Mouse (Mus musculus): Measurements from ENCODE around the gene Pex11a. TPM values are rescaled to one million over a fixed set of nuclear protein-coding genes. Genes with fewer than 3 reads are reported as not detected.

Gene Pex11a
- polyA plus RNA-seq, 1 experiment, result 41.0 TPM

DNA sequence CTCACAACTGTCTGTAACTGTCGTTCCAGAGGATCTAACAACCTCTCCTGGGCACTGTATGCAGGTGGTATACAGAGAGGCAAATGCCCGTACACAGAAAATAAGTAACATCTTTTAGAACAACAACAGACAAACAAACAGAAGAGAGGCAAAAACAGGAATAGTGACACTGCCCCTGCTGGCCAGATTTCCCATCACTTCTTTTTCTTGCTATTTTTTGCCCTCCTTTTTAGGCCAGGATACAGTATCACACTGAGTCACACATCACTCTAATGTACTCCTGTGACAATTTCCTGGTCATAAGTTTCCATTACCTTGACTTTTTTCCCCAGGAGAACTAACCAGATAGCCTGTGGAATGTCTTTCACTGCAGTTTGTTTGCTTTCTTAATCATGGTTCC lies 13.4 kb upstream of the Pex11a start:
- TF ChIP-seq POLR2A (IDR thresholded peaks at IDR 0.05; ENCODE audit: low read depth, low read length) (no peak), CTCF (conservative IDR thresholded peaks at IDR 0.05; ENCODE audit: insufficient read depth, insufficient read length, low read depth, low read length) (no peak)
- Histone ChIP-seq H3K36me3 (ENCODE audit: control insufficient read depth, insufficient read depth, low read length) (no peaks in the 10 kb centered on the region), H3K27ac (ENCODE audit: insufficient read depth, low read depth, low read length) (no peak overlapping the region), H3K4me1 (ENCODE audit: control insufficient read depth, insufficient read depth, low read length) (no peaks in the 10 kb centered on the region), H3K4me3 (ENCODE audit: insufficient read depth, low read depth, low read length) (no peak overlapping the region), H3K27me3 (replicated peaks; ENCODE audit: control insufficient read depth, insufficient read depth, low read length) (no peaks in the 10 kb centered on the region)
- no peak for DNase-seq
- 53% methylated on average over 2 of the region's 2 CpGs for WGBS

DNA sequence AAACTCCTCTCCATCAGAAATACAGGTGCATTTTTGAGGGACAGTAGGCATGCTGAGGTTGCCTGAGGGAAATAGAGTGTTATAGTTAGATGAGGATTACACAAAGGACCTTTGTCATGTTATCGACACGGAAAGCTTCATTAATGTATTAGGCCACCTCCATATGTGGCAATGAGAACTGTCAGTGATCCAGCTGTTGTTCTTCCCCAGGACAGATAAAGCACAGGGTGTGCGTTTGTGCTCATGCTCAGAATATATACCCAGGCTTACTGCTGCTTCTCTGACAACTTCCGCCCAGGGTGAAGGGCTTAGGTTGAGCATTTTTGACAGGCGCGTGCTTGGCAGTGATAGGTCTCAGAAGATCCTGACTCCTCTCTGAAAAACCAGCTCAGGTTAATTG lies 6.6 kb upstream of the Pex11a start:
- no peaks in the 10 kb centered on the region for H3K36me3 ChIP-seq (ENCODE audit: control insufficient read depth, insufficient read depth, low read length)
- DNase-seq, result no peak
- H3K27me3 ChIP-seq (replicated peaks; ENCODE audit: control insufficient read depth, insufficient read depth, low read length), result no peaks in the 10 kb centered on the region
- H3K4me3 ChIP-seq (ENCODE audit: insufficient read depth, low read depth, low read length), result no peak overlapping the region
- H3K4me1 ChIP-seq (ENCODE audit: control insufficient read depth, insufficient read depth, low read length), result no peaks in the 10 kb centered on the region
- WGBS, result 89% methylated on average over 6 of the region's 6 CpGs
- TF ChIP-seq CTCF (conservative IDR thresholded peaks at IDR 0.05; ENCODE audit: insufficient read depth, insufficient read length, low read depth, low read length) (no peak), POLR2A (IDR thresholded peaks at IDR 0.05; ENCODE audit: low read depth, low read length) (no peak)
- H3K27ac ChIP-seq (ENCODE audit: insufficient read depth, low read depth, low read length), result no peak overlapping the region

DNA sequence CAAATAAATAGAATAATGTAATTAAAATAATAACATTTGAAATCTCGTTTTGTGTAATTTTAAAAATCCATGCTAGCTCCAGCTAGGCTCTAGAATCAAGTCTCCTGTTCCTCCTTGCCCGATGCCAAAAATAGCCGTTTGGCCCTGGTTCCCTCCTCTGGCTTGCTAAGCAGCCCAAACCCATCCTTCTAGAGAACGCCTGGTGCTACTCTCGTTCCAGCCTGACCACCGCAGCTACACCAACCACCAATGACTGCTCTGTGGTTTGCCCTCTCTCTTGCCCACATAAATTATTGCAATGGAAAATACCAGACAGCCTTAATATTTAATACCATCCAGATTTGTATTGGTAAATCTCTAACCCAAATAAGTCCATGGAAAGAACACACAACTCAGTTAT lies 4.7 kb upstream of the Pex11a start:
- no peak for TF ChIP-seq POLR2A (IDR thresholded peaks at IDR 0.05; ENCODE audit: low read depth, low read length)
- no peak for TF ChIP-seq CTCF (conservative IDR thresholded peaks at IDR 0.05; ENCODE audit: insufficient read depth, insufficient read length, low read depth, low read length)
- no peaks in the 10 kb centered on the region for H3K27me3 ChIP-seq (replicated peaks; ENCODE audit: control insufficient read depth, insufficient read depth, low read length)
- 73% methylated on average over 6 of the region's 6 CpGs for WGBS
- no peak overlapping the region for H3K27ac ChIP-seq (ENCODE audit: insufficient read depth, low read depth, low read length)
- no peak for DNase-seq
- no peaks in the 10 kb centered on the region for H3K4me1 ChIP-seq (ENCODE audit: control insufficient read depth, insufficient read depth, low read length)
- no peaks in the 10 kb centered on the region for H3K36me3 ChIP-seq (ENCODE audit: control insufficient read depth, insufficient read depth, low read length)
- no peak overlapping the region for H3K4me3 ChIP-seq (ENCODE audit: insufficient read depth, low read depth, low read length)

DNA sequence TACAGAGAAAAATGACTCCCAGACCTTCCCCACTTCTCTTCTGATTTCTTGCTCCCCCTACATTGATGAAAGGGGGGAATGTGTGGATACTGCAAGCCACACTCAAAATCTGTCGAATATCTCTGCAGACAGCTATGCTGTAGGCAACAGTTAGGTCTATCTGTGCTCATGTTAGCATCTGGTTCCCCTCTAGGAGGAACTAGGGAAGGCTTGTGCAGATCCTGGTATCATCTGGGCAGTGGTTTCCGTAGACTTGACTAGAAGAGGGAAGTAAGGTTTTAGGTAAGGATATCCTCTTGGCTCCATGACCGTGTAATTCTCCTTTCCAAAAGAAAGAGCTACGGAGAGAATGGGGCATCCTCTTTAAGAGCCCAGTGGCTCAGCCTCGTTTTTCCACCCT lies 1.7 kb upstream of the Pex11a start:
- H3K36me3 ChIP-seq (ENCODE audit: control insufficient read depth, insufficient read depth, low read length), result no peaks in the 10 kb centered on the region
- TF ChIP-seq POLR2A (IDR thresholded peaks at IDR 0.05; ENCODE audit: low read depth, low read length) (no peak), CTCF (conservative IDR thresholded peaks at IDR 0.05; ENCODE audit: insufficient read depth, insufficient read length, low read depth, low read length) (no peak)
- no peaks in the 10 kb centered on the region for H3K4me1 ChIP-seq (ENCODE audit: control insufficient read depth, insufficient read depth, low read length)
- H3K4me3 ChIP-seq (ENCODE audit: insufficient read depth, low read depth, low read length), result no peak overlapping the region
- H3K27ac ChIP-seq (ENCODE audit: insufficient read depth, low read depth, low read length), result no peak overlapping the region
- no peak for DNase-seq
- no peaks in the 10 kb centered on the region for H3K27me3 ChIP-seq (replicated peaks; ENCODE audit: control insufficient read depth, insufficient read depth, low read length)
- WGBS, result 79% methylated on average over 5 of the region's 5 CpGs

DNA sequence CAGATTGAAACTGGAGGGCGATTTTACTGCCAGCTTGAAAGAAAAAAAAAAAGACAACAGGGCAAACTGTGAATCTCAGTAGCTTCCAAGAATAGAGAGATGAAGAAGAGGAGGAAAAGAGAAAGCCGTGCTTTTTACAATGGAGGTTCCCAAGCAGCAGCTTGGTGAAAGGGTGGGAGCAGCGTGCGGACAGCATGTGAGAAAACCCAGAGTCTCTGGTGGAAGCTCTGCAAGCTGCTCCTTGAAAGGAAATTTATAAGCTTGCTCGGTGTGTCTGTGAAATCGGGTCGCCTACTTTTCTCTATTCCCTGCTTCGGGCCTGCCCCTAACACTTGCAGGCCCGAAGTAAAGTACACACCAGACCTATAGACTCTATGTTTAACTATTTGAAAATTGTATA lies 1.1 kb upstream of the Pex11a start:
- WGBS, result 93% methylated on average over 9 of the region's 9 CpGs
- H3K4me1 ChIP-seq (ENCODE audit: control insufficient read depth, insufficient read depth, low read length), result no peaks in the 10 kb centered on the region
- no peak for DNase-seq
- no peak for TF ChIP-seq CTCF (conservative IDR thresholded peaks at IDR 0.05; ENCODE audit: insufficient read depth, insufficient read length, low read depth, low read length)
- no peak for TF ChIP-seq POLR2A (IDR thresholded peaks at IDR 0.05; ENCODE audit: low read depth, low read length)
- no peaks in the 10 kb centered on the region for H3K27me3 ChIP-seq (replicated peaks; ENCODE audit: control insufficient read depth, insufficient read depth, low read length)
- H3K36me3 ChIP-seq (ENCODE audit: control insufficient read depth, insufficient read depth, low read length), result no peaks in the 10 kb centered on the region
- H3K27ac ChIP-seq (ENCODE audit: insufficient read depth, low read depth, low read length), result no peak overlapping the region
- H3K4me3 ChIP-seq (ENCODE audit: insufficient read depth, low read depth, low read length), result no peak overlapping the region

DNA sequence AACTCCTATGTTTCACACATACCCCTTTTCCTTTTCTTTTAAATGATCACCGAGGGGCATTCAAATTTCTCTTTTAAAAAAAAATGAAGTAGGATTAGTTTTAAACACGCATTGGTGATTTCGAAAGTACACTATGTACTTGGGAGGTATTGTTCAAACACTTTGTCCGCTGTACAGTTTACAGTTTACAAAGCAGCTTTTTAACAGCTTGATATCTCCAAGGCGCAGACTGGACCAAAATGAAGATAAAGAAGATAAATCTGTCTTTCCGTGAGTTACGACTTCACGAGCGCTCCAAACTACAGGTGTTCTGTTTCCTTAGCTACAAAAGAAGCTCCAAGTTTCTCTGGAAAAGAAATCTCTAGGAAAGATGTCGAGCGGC lies 663 bp downstream of the Pex11a start:
- Histone ChIP-seq H3K36me3 (ENCODE audit: control insufficient read depth, insufficient read depth, low read length) (no peaks in the 10 kb centered on the region), H3K27ac (ENCODE audit: insufficient read depth, low read depth, low read length) (peak overlapping the region; percentile 63), H3K4me1 (ENCODE audit: control insufficient read depth, insufficient read depth, low read length) (no peaks in the 10 kb centered on the region)

DNA sequence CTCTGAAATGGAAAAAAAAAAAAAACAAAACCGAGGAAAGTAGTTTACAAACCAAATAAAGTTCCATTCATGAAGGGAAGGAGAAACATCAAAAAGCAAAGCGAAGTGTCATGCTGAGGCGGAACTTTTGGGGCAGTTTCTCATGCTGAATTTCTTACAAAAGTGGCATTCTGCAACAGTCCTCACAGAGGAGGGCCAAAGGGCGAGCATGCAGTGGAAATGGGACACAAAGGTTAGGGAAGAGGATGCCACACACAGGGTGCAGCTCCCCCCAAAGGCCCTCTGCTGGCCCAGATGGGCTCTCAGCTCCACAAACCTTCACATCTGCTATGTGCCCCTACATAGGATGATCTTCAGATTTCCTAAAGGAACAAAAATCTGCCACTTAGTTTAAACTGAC lies 2.7 kb downstream of the Pex11a start:
- Histone ChIP-seq H3K4me1 (ENCODE audit: control insufficient read depth, insufficient read depth, low read length) (0 out of 2 replicates have a peak, but pooled peaks cover 4% of the 10 kb centered on the region), H3K4me3 (ENCODE audit: insufficient read depth, low read depth, low read length) (no peak overlapping the region), H3K36me3 (ENCODE audit: control insufficient read depth, insufficient read depth, low read length) (no peaks in the 10 kb centered on the region), H3K27ac (ENCODE audit: insufficient read depth, low read depth, low read length) (no peak overlapping the region), H3K27me3 (replicated peaks; ENCODE audit: control insufficient read depth, insufficient read depth, low read length) (no peaks in the 10 kb centered on the region)
- 76% methylated on average over 4 of the region's 4 CpGs for WGBS
- DNase-seq, result peak; percentile 50
- TF ChIP-seq CTCF (conservative IDR thresholded peaks at IDR 0.05; ENCODE audit: insufficient read depth, insufficient read length, low read depth, low read length) (no peak), POLR2A (IDR thresholded peaks at IDR 0.05; ENCODE audit: low read depth, low read length) (no peak)

More for the DNA sequence above, 663 bp downstream of the Pex11a start:
- TF ChIP-seq CTCF (conservative IDR thresholded peaks at IDR 0.05; ENCODE audit: insufficient read depth, insufficient read length, low read depth, low read length), result no peak
- TF ChIP-seq POLR2A (IDR thresholded peaks at IDR 0.05; ENCODE audit: low read depth, low read length), result no peak
- H3K27me3 ChIP-seq (replicated peaks; ENCODE audit: control insufficient read depth, insufficient read depth, low read length), result no peaks in the 10 kb centered on the region
- DNase-seq, result no peak
- WGBS, result 8% methylated on average over 11 of the region's 11 CpGs
- H3K4me3 ChIP-seq (ENCODE audit: insufficient read depth, low read depth, low read length), result peak overlapping the region; percentile 95

DNA sequence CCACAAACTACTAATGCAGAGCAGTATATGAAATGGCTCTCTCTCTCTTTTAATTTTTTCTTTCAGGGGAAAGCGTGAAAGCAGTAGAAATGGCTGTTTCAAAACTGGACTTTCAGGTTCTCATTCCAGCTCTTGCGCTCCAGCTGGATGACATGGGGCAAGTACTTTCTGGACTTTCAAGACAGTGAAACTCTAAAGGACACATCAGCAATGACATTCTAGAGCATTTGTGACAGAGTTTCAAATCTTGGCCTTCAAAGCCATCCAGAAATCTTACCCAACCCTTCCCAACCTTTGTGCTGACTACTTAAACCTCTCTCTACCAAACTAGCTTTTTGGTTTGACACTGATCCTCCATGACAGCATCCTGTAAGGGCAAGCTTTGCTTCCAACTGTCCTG lies 4.0 kb downstream of the Pex11a start:
- Histone ChIP-seq H3K4me1 (ENCODE audit: control insufficient read depth, insufficient read depth, low read length) (peaks cover 13% of the 10 kb centered on the region; the same call in 1 of the 2 replicates), H3K27me3 (replicated peaks; ENCODE audit: control insufficient read depth, insufficient read depth, low read length) (no peaks in the 10 kb centered on the region), H3K27ac (ENCODE audit: insufficient read depth, low read depth, low read length) (no peak overlapping the region), H3K4me3 (ENCODE audit: insufficient read depth, low read depth, low read length) (no peak overlapping the region), H3K36me3 (ENCODE audit: control insufficient read depth, insufficient read depth, low read length) (no peaks in the 10 kb centered on the region)
- TF ChIP-seq CTCF (conservative IDR thresholded peaks at IDR 0.05; ENCODE audit: insufficient read depth, insufficient read length, low read depth, low read length), result no peak
- TF ChIP-seq POLR2A (IDR thresholded peaks at IDR 0.05; ENCODE audit: low read depth, low read length), result no peak
- no peak for DNase-seq
- WGBS, result 82% methylated on average over 2 of the region's 2 CpGs

Measured in kidney, adult 2 months (tissue).